Mouse (Mus musculus) lung, embryonic 14.5 days (tissue): ENCODE results near the gene Hdac4. TPM values are rescaled to one million over a fixed set of nuclear protein-coding genes. Genes with fewer than 3 reads are reported as not detected.

Source experiments
- ATAC-seq: fragments of 200-750 bp; cut with Nextera tagmentation; 2 replicates; pipeline ENCODE4 v1.8.0; 2017; ENCODE audit warnings: mild to moderate bottlenecking, moderate TSS enrichment, moderate library complexity; ENCODE audit not compliant: insufficient read depth
- DNase-seq: peaks from one replicate; pipeline ENCODE4 v3.0.0-alpha.2; 2015
- H3K27ac ChIP-seq: fragments of 300-500 bp; sonication (generic); 2 replicates; pipeline ENCODE4 v1.5.1; 2014; ENCODE audit warnings: low read depth, mild to moderate bottlenecking, moderate library complexity
- H3K27me3 ChIP-seq: fragments of 300-500 bp; sonication (generic); 2 replicates; pipeline ENCODE4 v1.6.1; 2014; ENCODE audit warnings: low read length, control low read depth; ENCODE audit not compliant: insufficient read depth
- H3K36me3 ChIP-seq: fragments of 300-500 bp; sonication (generic); 2 replicates; pipeline ENCODE4 v1.6.1; 2014; ENCODE audit warnings: control low read depth; ENCODE audit not compliant: insufficient read depth
- H3K4me1 ChIP-seq: fragments of 300-500 bp; sonication (generic); 2 replicates; pipeline ENCODE4 v1.6.1; 2014; ENCODE audit warnings: antibody characterized with exemption, control low read depth; ENCODE audit not compliant: insufficient read depth
- H3K4me2 ChIP-seq: fragments of 300-500 bp; sonication (generic); 2 replicates; pipeline ENCODE4 v1.6.1; 2014; ENCODE audit warnings: mild to moderate bottlenecking
- H3K4me3 ChIP-seq: fragments of 300-500 bp; sonication (generic); 2 replicates; pipeline ENCODE4 v1.5.1; 2014; ENCODE audit warnings: low read depth, low read length
- H3K9ac ChIP-seq: fragments of 300-500 bp; sonication (generic); 2 replicates; pipeline ENCODE4 v1.6.1; 2014
- H3K9me3 ChIP-seq: fragments of 300-500 bp; sonication (generic); 2 replicates; pipeline ENCODE4 v1.6.1; 2016; ENCODE audit warnings: low read depth, low read length, control low read depth
- CTCF ChIP-seq: IDR thresholded peaks from 2 replicates; pipeline ENCODE4 v1.5.1; 2016; ENCODE audit warnings: antibody characterized with exemption, low read depth
- WGBS: fragments of 180-500 bp; shearing (Covaris S2); extraction: QIAGEN DNeasy Blood & Tissue Kit; methylation state at CpG from one replicate; pipeline ENCODE4 v1.1.7; 2014; 5-methylcytosine and 5-hydroxymethylcytosine counted together
- polyA plus RNA-seq: library from polyadenylated mRNA; unstranded; fragments of >200 nt; fragmentation: Nextera tagmentation; extraction: Ambion mirVana; gene quantifications from 2 replicates; pipeline ENCODE4 v1.2.1, GENCODE M21; 2014

The Hdac4 gene
- polyA plus RNA-seq, 1 experiment from 2014 or later: 20.2 TPM

DNA sequence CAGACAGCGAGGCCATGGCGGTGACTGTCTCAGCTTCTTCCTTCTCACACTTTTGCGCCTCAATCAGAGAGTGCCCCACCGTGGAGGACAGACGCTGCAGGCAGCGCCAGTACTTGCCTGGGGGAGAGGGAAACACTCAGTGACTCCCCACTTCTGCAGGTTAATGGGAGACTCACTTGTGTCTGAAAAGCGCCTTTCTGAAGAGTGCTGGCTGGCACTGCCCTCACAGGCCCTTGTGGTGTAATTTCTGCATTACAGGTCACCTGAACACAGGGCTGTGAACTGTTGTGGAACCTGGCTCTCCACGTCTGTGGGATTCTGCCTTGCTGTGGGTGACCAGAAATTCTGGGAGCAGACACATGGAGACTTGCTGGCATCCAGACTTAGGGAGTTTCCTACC is 261.8 kb downstream of the Hdac4 start:
- H3K9me3 ChIP-seq: no peaks in the 10 kb centered on the region
- no peak overlapping the region for H3K4me3 ChIP-seq
- H3K9ac ChIP-seq: no peak overlapping the region
- no peak overlapping the region for H3K4me2 ChIP-seq
- H3K27me3 ChIP-seq: no peaks in the 10 kb centered on the region
- no peaks in the 10 kb centered on the region for H3K4me1 ChIP-seq
- H3K36me3 ChIP-seq: peaks cover 27% of the 10 kb centered on the region
- no peak for ATAC-seq
- no peak overlapping the region for H3K27ac ChIP-seq
- 81% methylated on average over 8 of the region's 8 CpGs for WGBS
- no peak for DNase-seq
- TF ChIP-seq CTCF: no peak

DNA sequence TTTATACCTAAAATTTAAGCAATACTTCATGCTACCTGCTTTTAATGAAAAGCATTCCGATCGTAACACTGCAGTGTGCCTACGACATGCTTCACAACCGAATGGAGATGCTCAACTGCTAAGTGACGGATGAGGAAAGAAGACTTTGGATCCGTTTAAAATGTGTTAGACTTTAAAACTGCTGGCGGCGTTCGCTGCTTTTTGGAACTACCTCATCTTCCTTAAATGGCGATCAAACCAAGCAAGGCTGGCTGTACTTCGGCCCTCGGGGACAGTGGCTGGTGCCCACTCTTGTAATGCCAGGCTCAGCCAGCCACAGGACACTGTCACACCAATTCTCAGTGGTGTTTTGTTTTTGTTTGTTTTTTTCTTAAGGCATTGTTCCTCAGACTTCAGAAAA is 263.3 kb downstream of the Hdac4 start:
- WGBS: 86% methylated on average over 12 of the region's 12 CpGs
- H3K9me3 ChIP-seq: no peaks in the 10 kb centered on the region
- ATAC-seq (no peak), DNase-seq (no peak)
- no peak overlapping the region for H3K4me2 ChIP-seq
- no peak overlapping the region for H3K4me3 ChIP-seq
- H3K27ac ChIP-seq: no peak overlapping the region
- H3K27me3 ChIP-seq: no peaks in the 10 kb centered on the region
- no peak overlapping the region for H3K9ac ChIP-seq
- H3K36me3 ChIP-seq: peaks cover 23% of the 10 kb centered on the region
- no peak for TF ChIP-seq CTCF
- H3K4me1 ChIP-seq: no peaks in the 10 kb centered on the region

DNA sequence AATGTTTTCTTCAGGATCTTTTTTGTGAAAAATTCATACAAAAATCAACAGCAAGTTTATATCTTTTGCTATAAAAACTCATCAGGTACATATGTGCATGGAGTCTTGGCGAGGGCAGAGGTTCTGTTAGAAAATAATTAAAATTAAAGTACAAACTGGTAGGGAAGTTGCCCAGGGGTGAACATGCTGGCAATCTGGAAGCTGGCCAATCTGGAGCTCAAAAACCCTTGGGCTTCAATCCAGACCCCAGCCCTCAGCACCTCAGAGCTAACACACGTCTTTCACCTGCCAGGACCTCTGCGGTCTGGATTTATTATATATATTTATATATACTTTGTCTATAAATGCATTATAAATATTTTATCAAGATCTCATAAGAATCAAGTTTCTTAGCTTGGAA is 263.7 kb downstream of the Hdac4 start:
- no peak for ATAC-seq
- Histone ChIP-seq H3K36me3 (peaks cover 23% of the 10 kb centered on the region), H3K9me3 (no peaks in the 10 kb centered on the region)

DNA sequence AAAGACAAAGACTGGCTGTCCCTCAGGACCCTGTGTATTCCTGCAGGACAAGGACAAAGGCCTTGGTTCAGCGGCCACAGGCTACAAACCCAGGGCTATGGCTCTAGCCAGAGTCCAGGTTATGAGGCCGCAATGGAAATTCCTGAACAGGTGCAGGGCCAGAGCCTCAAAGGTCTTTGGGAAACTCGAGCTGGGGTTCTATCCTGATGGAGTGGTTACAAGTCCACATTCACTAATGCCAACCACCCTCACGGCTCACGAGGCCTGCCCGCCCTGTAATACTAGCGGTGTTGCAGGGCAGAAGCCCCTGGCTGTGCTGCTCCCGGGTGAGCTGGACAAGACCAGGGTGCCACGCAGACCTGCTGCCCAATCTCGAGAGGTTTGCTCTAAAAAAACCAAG is 264.3 kb downstream of the Hdac4 start:
- no peak for TF ChIP-seq CTCF
- no peaks in the 10 kb centered on the region for H3K9me3 ChIP-seq
- H3K4me1 ChIP-seq: no peaks in the 10 kb centered on the region
- H3K27ac ChIP-seq: no peak overlapping the region
- peaks cover 23% of the 10 kb centered on the region for H3K36me3 ChIP-seq
- no peak overlapping the region for H3K4me3 ChIP-seq
- H3K27me3 ChIP-seq: no peaks in the 10 kb centered on the region
- DNase-seq (no peak), ATAC-seq (no peak)
- 90% methylated on average over 10 of the region's 10 CpGs for WGBS
- H3K4me2 ChIP-seq: no peak overlapping the region
- no peak overlapping the region for H3K9ac ChIP-seq

More for the DNA sequence above, 263.7 kb downstream of the Hdac4 start:
- H3K27me3 ChIP-seq: no peaks in the 10 kb centered on the region
- no peak for DNase-seq
- no peak overlapping the region for H3K9ac ChIP-seq
- no peak for TF ChIP-seq CTCF
- 81% methylated on average over 3 of the region's 3 CpGs for WGBS
- no peak overlapping the region for H3K27ac ChIP-seq
- no peaks in the 10 kb centered on the region for H3K4me1 ChIP-seq
- H3K4me3 ChIP-seq: no peak overlapping the region
- no peak overlapping the region for H3K4me2 ChIP-seq

DNA sequence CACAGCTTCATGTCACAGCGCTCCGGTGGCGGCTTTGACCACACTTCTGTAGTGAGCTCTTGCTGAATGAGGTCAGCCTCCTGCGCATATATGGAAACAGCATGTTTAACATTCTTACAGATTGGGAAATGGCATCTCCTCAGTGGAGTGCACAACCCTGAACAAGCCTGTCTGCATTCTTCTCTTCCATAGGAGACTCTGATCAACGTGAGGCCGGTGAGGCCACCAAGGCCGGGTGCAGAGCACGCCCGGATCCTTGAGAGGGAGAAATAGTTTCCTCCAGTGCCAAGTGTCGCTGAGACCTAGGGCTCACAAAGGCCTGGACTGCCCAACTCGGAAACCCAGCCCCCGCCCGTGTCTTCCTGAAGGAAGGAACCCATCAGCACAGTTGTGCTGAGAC is 266.4 kb downstream of the Hdac4 start:
- no peak overlapping the region for H3K4me3 ChIP-seq
- no peak for TF ChIP-seq CTCF
- peak; percentile 63 for DNase-seq
- 69% methylated on average over 13 of the region's 13 CpGs for WGBS
- H3K9ac ChIP-seq: no peak overlapping the region
- H3K9me3 ChIP-seq: no peaks in the 10 kb centered on the region
- H3K4me2 ChIP-seq: no peak overlapping the region
- no peaks in the 10 kb centered on the region for H3K4me1 ChIP-seq
- H3K27me3 ChIP-seq: no peaks in the 10 kb centered on the region
- ATAC-seq: peak; percentile 76
- H3K36me3 ChIP-seq: peaks cover 19% of the 10 kb centered on the region; the same call in 1 of the 2 replicates
- peak overlapping the region; percentile 80 for H3K27ac ChIP-seq

DNA sequence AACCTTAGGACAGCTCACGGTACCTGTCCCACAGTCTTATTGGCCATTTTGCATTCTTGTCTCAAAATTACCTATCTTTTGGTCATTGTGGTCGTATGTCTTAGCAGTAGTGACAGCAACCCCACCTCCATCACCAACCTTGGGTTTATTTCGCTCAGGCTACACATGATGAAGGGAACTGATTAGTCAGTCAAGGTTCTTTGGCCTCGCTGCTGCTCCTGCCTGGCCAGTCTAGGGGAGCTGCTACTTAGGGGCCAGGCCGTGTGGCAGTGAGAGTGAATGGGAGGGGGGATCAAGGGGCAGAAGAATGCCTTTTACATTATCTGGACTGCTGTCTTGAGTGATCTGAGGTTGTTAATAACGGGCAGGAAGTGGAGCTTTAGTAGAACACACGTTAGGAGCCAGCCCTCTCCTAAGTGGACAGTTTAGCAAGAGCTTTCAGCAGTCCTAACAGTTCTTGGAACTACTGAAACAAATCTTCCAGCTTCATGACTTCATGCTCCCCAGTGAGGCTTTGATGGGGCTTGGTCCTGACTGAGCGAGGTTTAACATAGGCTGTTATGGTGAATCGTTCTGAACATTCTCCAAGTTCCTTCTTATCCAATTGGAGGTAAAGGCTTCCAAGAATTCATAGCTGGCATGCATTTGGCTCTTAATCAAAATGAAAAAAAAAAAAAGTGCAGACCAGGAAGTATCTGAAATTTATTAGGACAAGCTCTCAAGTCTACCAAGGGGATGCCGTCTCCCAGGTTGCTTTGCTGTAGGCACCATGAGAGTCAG is 267.8 kb downstream of the Hdac4 start:
- Histone ChIP-seq H3K27me3 (no peaks in the 10 kb centered on the region), H3K36me3 (peaks cover 5% of the 10 kb centered on the region; the same call in 1 of the 2 replicates), H3K4me3 (no peak overlapping the region), H3K9me3 (no peaks in the 10 kb centered on the region), H3K27ac (no peak overlapping the region; the same call in 1 of the 2 replicates), H3K4me2 (no peak overlapping the region), H3K9ac (no peak overlapping the region), H3K4me1 (no peaks in the 10 kb centered on the region)
- DNase-seq (no peak), ATAC-seq (no peak)
- TF ChIP-seq CTCF: no peak
- 74% methylated on average over 10 of the region's 10 CpGs for WGBS

DNA sequence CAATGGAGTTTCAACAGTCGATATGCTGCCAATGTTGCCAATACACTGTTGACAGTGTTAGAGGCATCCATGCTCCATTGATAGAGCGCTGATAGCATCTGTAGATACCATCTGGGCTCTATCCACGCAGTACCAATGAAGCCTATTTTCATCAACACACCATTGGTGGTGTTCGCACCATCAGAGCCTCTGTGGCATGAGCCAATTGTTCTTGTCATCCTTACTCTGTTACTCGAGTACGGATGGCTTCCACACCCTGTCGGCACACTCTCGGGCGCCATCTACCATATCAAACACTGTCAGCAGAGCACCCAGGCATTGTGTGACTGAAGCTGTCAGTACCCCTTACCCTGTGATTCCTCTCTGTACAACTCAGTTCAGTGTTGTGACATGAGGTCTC is 271.9 kb downstream of the Hdac4 start:
- Histone ChIP-seq H3K27me3 (no peaks in the 10 kb centered on the region), H3K4me3 (no peak overlapping the region), H3K9ac (no peak overlapping the region), H3K27ac (no peak overlapping the region), H3K4me2 (no peak overlapping the region), H3K36me3 (no peaks in the 10 kb centered on the region), H3K9me3 (no peaks in the 10 kb centered on the region), H3K4me1 (no peaks in the 10 kb centered on the region)
- WGBS: 89% methylated on average over 9 of the region's 9 CpGs
- TF ChIP-seq CTCF: no peak
- DNase-seq: no peak
- no peak for ATAC-seq
